Mouse (Mus musculus) midbrain, embryonic 16.5 days (tissue): ENCODE measurements around the gene Pou2f1. TPM values are rescaled to one million over a fixed set of nuclear protein-coding genes. Genes with fewer than 3 reads are reported as not detected.

ENCODE experiments used
- ATAC-seq: fragments of 200-750 bp; cut with Nextera tagmentation; 2 replicates; pipeline ENCODE4 v1.8.0; 2017; ENCODE audit warnings: moderate TSS enrichment
- H3K27ac ChIP-seq: fragments of 300-500 bp; sonication (generic); 2 replicates; pipeline ENCODE4 v1.5.1; 2014; ENCODE audit warnings: mild to moderate bottlenecking, low read length, mixed read lengths
- H3K27me3 ChIP-seq: fragments of 300-500 bp; sonication (generic); 2 replicates; pipeline ENCODE4 v1.6.1; 2014; ENCODE audit warnings: low read depth, low read length, mixed read lengths; ENCODE audit not compliant: control insufficient read depth, insufficient read depth
- H3K36me3 ChIP-seq: fragments of 300-500 bp; sonication (generic); 2 replicates; pipeline ENCODE4 v1.6.1; 2014; ENCODE audit warnings: mild to moderate bottlenecking, low read length, moderate library complexity, mixed read lengths; ENCODE audit not compliant: control insufficient read depth, insufficient read depth
- H3K4me1 ChIP-seq: fragments of 300-500 bp; sonication (generic); 2 replicates; pipeline ENCODE4 v1.6.1; 2014; ENCODE audit warnings: mild to moderate bottlenecking, low read length, mixed read lengths; ENCODE audit not compliant: control insufficient read depth, insufficient read depth
- H3K4me2 ChIP-seq: fragments of 300-500 bp; sonication (generic); 2 replicates; pipeline ENCODE4 v1.6.1; 2014; ENCODE audit warnings: mild to moderate bottlenecking, low read length, mixed read lengths
- H3K4me3 ChIP-seq: fragments of 300-500 bp; sonication (generic); 2 replicates; pipeline ENCODE4 v1.5.1; 2014; ENCODE audit warnings: low read depth, mild to moderate bottlenecking, low read length, moderate library complexity, mixed read lengths
- H3K9ac ChIP-seq: fragments of 300-500 bp; sonication (generic); 2 replicates; pipeline ENCODE4 v1.6.1; 2014; ENCODE audit warnings: low read depth, low read length, mixed read lengths
- H3K9me3 ChIP-seq: fragments of 300-500 bp; sonication (generic); replicated peaks from 2 replicates; pipeline ENCODE4 v1.6.1; 2014; ENCODE audit warnings: mild to moderate bottlenecking, low read length, mixed read lengths; ENCODE audit not compliant: control insufficient read depth, poor library complexity, severe bottlenecking
- WGBS: fragments of 180-500 bp; shearing (Covaris S2); extraction: QIAGEN DNeasy Blood & Tissue Kit; methylation state at CpG from one replicate; pipeline ENCODE4 v1.1.7; 2014; 5-methylcytosine and 5-hydroxymethylcytosine counted together
- polyA plus RNA-seq: library from polyadenylated mRNA; unstranded; fragments of >200 nt; fragmentation: Nextera tagmentation; extraction: Ambion mirVana; gene quantifications from 2 replicates; pipeline ENCODE4 v1.2.1, GENCODE M21; 2015

The Pou2f1 gene
- polyA plus RNA-seq: 26.5 and 28.3 TPM in 2 replicates

DNA sequence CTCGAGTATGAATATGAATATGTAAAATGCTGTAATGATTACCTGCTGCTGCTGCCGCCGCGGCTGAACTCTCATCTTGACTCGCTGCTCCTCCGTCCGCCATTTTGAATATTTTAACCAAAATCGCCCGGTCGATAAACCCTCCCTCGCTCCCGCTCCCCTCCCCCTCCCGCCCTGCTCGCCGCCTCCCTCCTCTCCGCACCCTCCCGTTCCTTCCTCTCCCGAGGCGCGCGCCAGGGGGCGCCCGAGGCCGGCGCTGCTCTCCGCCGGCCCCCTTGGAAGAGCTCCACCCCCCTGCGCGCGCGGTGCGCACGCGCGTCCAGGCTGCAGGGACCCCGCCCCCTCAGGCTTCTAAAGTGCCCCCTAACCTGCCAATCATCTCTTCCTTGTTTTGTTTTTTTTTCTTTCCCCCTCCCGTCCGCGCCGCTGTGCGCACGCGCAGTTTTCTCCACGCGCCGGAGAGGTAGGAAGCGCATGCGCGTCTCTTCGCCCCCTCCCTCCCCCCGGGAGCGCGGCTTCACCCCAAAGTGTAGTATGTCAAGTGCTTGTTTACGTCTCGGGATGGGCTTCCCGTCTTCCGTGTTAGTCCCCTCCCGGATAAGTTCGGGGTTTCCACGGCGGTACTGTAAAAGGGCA, at the start of gene Pou2f1:
Pou2f1 (minus strand) TSS at position 159 of the 636 bp plus-strand sequence.
- ATAC-seq: peak; percentile 84
- H3K36me3 ChIP-seq: no peaks in the 10 kb centered on the region

DNA sequence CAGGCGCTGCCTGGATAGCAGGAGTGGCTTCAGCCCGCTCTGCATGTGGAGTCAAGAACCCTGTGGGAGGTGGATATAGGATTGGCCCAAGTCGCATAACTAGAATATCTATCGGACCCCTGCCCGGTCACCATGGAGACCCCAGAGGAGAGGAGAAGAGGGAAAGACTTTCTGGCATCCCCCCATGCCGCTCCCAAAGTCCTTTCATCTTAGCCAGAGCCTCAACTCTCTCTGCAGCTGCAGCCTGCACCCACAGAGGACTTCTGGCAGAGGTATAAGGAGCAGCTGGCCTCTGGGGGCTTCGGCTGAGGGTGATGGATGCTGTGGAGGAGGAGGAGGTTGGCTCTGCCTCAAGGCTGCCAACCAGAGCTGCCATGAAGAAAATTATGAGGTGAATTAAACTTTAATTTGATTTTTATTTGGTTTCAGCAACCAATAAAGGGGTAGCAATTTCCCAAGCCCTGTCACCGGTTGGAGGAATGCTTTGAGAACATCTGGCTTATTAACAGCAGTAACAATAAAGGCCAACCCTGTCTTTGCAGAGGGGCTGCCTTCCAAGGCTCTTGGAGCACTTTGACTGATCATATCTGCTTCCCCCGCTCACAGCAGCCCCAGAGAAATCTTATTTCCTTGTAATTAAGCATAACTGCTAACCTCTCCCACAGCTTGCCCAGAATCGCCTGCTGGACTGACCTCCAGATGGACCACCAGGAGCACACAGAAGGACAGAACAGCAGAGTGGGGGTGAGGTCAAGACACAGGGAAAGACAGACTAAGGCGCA, 46.8 kb upstream of the Pou2f1 start:
- ATAC-seq: 0 out of 2 replicates have a peak, but pooled peaks have one; percentile 30
- peak overlapping the region; percentile 30 for H3K9ac ChIP-seq
- 7% methylated on average over 11 of the region's 11 CpGs for WGBS

More for the DNA sequence above, at the start of gene Pou2f1:
- Histone ChIP-seq H3K9ac (peak within 1 kb of the TSS; percentile 98), H3K4me3 (peak within 1 kb of the TSS; percentile 97), H3K4me1 (peaks cover 19% of the 10 kb centered on the region), H3K27ac (peak within 1 kb of the TSS; percentile 97), H3K27me3 (no peaks in the 10 kb centered on the region), H3K4me2 (peak within 1 kb of the TSS; percentile 67), H3K9me3 (no peaks in the 10 kb centered on the region)
- WGBS: under 1% methylated on average over 49 of the region's 61 CpGs

DNA sequence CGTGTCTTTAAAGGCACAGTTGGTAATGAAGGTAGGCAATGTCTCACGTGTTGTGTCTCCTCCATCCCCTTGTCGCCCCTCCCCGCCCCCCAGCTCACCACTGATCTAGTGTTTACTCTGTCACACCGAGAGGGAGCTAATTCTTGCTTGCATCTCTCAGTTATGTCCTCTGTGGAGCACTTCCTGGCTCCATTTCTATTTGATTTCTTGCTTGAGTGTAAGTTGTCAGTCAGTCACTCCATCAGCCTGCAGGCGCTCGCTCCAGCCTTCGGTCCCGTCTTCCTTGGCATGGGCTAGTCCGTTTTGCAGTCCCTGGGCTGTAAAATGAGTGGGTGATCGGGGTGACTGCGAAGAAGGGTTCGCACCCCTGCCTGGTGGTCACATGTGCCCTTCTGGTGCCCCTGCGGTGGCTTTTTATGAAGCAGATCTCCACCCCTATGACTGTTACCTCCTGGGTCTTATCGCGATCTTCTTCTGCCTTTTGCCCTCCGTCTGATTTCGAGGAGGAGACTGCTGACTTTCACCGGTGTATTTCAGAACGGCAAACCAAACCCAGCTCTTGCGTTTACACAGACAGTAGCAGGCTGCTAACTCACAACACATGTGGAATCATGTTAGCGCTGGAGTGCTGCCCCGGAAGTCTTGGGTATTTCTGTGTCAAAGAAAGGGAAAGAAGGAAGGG, 45.9 kb upstream of the Pou2f1 start:
- H3K27me3 ChIP-seq: peaks cover 3% of the 10 kb centered on the region
- H3K4me1 ChIP-seq: peaks cover 34% of the 10 kb centered on the region
- ATAC-seq: peak; percentile 27
- H3K4me2 ChIP-seq: peak overlapping the region; percentile 74
- peak overlapping the region; percentile 37 for H3K9ac ChIP-seq
- peak overlapping the region; percentile 31 for H3K27ac ChIP-seq
- under 1% methylated on average over 23 of the region's 23 CpGs for WGBS
- no peaks in the 10 kb centered on the region for H3K9me3 ChIP-seq
- peak overlapping the region; percentile 43 for H3K4me3 ChIP-seq
- no peaks in the 10 kb centered on the region for H3K36me3 ChIP-seq

More for the DNA sequence above, 46.8 kb upstream of the Pou2f1 start:
- Histone ChIP-seq H3K4me1 (peaks cover 33% of the 10 kb centered on the region), H3K36me3 (no peaks in the 10 kb centered on the region), H3K4me3 (peak overlapping the region; percentile 43), H3K27ac (peak overlapping the region; percentile 31; the same call in 1 of the 2 replicates), H3K4me2 (peak overlapping the region; percentile 74), H3K27me3 (peaks cover 3% of the 10 kb centered on the region), H3K9me3 (no peaks in the 10 kb centered on the region)

DNA sequence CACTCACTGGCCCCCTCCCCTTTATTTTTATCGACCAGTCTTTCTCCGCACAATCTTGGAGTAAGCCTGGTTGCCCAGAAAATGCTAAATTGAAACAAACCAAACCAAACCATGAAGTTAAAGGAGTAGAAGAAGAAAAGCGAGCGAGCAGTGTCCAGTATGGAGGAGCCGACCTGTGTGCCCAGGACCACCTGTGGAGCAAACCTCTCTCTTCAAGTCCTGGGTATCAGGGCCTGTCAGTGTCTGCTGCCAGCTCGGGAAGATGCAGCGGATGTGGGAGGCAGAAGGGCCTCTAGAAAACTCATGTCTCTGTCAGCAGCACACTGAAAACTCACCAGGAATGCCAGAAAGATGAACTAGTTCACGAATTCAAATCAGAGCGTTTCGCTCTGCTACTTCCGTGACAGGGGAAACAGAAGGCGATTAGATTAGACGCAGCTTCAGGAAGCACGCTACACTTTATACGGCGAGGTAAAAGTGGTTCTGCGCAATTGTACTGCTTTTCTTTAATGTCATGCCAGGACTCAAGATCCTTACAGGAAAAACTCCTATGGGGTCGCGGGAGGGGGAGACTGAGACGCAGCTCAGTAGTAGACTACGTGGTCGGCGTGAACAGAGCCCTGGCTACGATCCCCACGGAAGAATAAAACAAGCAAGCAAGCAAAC, 45.2 kb upstream of the Pou2f1 start:
- peaks cover 3% of the 10 kb centered on the region for H3K27me3 ChIP-seq
- H3K4me3 ChIP-seq: peak overlapping the region; percentile 43
- ATAC-seq: no peak
- peak overlapping the region; percentile 37 for H3K9ac ChIP-seq
- peaks cover 30% of the 10 kb centered on the region for H3K4me1 ChIP-seq
- H3K27ac ChIP-seq: no peak overlapping the region
- H3K36me3 ChIP-seq: no peaks in the 10 kb centered on the region
- H3K9me3 ChIP-seq: no peaks in the 10 kb centered on the region
- WGBS: 3% methylated on average over 25 of the region's 25 CpGs
- peak overlapping the region; percentile 74 for H3K4me2 ChIP-seq

DNA sequence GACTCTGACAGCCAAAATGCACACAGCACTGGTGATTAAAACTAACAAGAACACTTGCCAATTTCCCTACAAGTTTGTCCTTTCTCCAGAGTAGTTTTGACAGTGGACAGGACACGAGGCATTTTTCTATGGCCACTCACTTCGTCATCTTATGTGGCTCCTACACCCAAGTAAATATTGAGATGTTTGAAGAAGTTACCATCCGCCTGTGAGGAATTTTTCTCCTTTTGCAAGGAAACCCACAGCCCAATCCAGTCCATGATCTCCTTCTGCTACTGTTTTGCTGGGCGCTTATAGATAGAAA, 43.4 kb upstream of the Pou2f1 start:
- Histone ChIP-seq H3K4me3 (no peak overlapping the region), H3K9me3 (no peaks in the 10 kb centered on the region), H3K9ac (no peak overlapping the region), H3K27me3 (peaks cover 3% of the 10 kb centered on the region), H3K4me1 (peaks cover 30% of the 10 kb centered on the region), H3K27ac (no peak overlapping the region), H3K36me3 (no peaks in the 10 kb centered on the region), H3K4me2 (no peak overlapping the region)
- 50% methylated on average over 4 of the region's 4 CpGs for WGBS
- no peak for ATAC-seq

DNA sequence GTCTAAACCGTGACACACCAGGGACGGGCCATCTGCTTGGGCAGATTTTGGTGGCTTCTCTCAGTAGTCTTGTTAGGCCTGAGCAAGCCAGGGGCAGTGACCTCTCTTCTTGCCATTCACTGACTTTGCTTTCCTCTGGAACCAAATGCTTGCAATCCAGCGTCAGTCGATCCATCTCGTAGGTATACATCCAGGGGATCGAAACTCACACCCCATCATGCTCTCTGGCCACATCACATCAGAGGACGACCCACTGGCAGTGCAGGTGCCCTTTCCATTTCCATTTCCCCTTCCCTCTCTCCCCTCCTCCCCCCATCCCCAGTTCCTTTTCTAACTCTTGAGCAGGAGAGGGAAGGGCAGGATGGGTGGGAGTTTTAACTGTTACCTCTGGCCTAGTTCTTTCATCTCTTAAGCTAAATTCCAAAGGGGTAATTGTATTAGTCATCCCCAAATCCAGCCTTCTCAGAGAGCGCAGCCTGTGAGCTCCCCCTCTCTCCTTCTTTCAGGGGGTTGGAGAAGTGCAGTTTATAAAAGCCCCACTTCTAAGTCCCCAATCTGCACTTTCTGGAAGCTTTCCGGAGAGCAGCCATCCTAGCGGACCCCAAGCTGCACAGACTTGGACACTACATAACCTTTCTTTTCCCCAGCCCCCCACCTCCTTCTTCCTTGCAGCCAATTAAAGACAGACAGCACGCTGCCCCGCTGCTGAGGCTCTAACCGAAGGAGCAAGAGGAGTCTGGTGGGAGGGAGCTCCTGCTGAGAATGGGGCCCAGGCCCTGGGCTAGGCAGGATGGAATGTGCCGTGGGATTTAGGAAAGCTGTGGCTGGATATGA, 42.8 kb upstream of the Pou2f1 start:
- Histone ChIP-seq H3K9ac (no peak overlapping the region), H3K9me3 (no peaks in the 10 kb centered on the region), H3K4me2 (no peak overlapping the region), H3K36me3 (no peaks in the 10 kb centered on the region), H3K4me1 (peaks cover 30% of the 10 kb centered on the region), H3K4me3 (no peak overlapping the region), H3K27ac (no peak overlapping the region), H3K27me3 (peaks cover 3% of the 10 kb centered on the region)
- 19% methylated on average over 14 of the region's 14 CpGs for WGBS
- no peak for ATAC-seq

DNA sequence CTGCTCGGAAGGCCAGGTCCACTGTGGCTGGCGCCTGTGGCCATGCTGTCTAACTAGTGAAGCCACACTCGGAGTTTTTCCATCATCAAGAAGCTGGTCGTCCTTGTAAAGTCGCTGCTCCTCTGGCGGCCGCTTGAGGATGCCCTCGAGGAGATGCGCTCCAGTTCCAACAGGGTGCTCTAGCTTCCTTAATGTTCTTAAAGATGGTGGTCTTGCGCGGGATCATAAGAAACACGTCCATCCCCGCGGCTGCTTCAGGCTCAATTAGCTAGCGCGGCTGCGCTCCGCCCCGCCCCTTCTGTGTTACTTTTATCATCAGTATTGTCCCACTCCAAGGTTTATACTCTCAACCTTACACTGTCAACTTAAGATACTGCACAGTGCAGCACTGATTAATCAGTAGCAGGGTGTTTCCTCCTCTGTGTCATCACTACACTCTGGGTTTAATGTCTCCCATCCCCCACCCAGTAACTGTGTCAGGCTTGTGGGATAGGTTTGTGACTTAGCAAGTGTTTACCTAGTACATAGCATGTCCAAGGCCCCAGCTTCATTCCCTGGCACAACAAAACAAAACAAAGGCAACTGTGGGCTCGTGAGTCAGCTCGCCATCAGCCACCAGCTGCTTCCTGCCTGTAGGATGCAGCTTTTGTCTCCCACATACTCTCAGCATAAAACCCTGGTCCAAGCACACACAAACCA, 41.1 kb upstream of the Pou2f1 start:
- peak; percentile 41; the same call in 1 of the 2 replicates for ATAC-seq
- Histone ChIP-seq H3K27me3 (peaks cover 3% of the 10 kb centered on the region), H3K27ac (no peak overlapping the region), H3K4me3 (no peak overlapping the region), H3K9me3 (no peaks in the 10 kb centered on the region), H3K4me1 (peaks cover 21% of the 10 kb centered on the region), H3K4me2 (no peak overlapping the region), H3K36me3 (no peaks in the 10 kb centered on the region), H3K9ac (no peak overlapping the region)
- 69% methylated on average over 21 of the region's 21 CpGs for WGBS

DNA sequence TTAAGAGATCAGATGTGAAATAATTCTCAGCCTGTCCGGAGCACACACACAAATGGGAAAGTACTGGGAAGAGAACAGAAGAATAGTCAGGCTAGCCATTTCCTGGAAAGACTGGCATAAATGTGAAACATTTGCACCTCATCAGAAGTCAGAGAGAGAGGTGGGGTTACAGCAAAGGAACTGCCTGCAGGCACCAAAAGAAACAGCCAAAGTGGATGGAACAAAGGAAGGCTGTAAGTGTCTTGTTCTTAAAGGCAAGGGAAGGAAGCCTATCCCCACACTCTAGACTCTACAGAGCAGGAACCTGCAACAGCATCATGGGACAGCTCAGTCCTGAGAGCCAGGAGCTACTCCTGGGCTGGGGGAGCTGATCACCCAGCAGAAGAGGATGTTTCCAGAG, 39.0 kb upstream of the Pou2f1 start:
- Histone ChIP-seq H3K9me3 (no peaks in the 10 kb centered on the region), H3K36me3 (no peaks in the 10 kb centered on the region), H3K4me3 (no peak overlapping the region), H3K27ac (no peak overlapping the region), H3K4me1 (peaks cover 7% of the 10 kb centered on the region; the same call in 1 of the 2 replicates), H3K9ac (no peak overlapping the region), H3K27me3 (peaks cover under 1% of the 10 kb centered on the region), H3K4me2 (no peak overlapping the region)
- 29% methylated on average over 1 of the region's 1 CpGs for WGBS
- ATAC-seq: no peak
